Mouse (Mus musculus) midbrain, embryonic 13.5 days (tissue): ENCODE measurements around the gene Tmem14c. TPM values are rescaled to one million over a fixed set of nuclear protein-coding genes. Genes with fewer than 3 reads are reported as not detected.

Experiments
- polyA plus RNA-seq: library from polyadenylated mRNA; unstranded; fragments of >200 nt; fragmentation: Nextera tagmentation; extraction: Ambion mirVana; gene quantifications from 2 replicates; pipeline ENCODE4 v1.2.1, GENCODE M21; 2015

Gene Tmem14c
- polyA plus RNA-seq, 1 experiment from 2014 or later = 135 TPM

Other genes starting within 250 kb of the Tmem14c start
- 3.6 TPM in 2 replicates for gene Gcnt2, start 156.5 kb upstream of the Tmem14c start, polyA plus RNA-seq
- 71.6 and 73.0 TPM in 2 replicates for gene Pak1ip1, start 15.3 kb upstream of the Tmem14c start, polyA plus RNA-seq
- gene Mak, start 63.4 kb downstream of the Tmem14c start, polyA plus RNA-seq = 0.73 and 0.79 TPM in 2 replicates
- gene Gcm2, start 94.7 kb downstream of the Tmem14c start, polyA plus RNA-seq = not detected in 2 replicates
- not detected in 2 replicates for gene Sycp2l, start 98.0 kb downstream of the Tmem14c start, polyA plus RNA-seq
- gene Elovl2, start 204.1 kb downstream of the Tmem14c start, polyA plus RNA-seq = 42.7 and 43.6 TPM in 2 replicates
- 15.5 and 16.2 TPM in 2 replicates for gene Smim13, start 233.6 kb downstream of the Tmem14c start, polyA plus RNA-seq